Mouse (Mus musculus) central nervous system, embryonic 14 days (tissue): ENCODE measurements around the gene Oprd1. TPM values are rescaled to one million over a fixed set of nuclear protein-coding genes. Genes with fewer than 3 reads are reported as not detected.

Experiments
- polyA plus RNA-seq: library from polyadenylated mRNA; depleted of rRNA; stranded (reverse); fragments of >200 nt; gene quantifications from 2 replicates; pipeline ENCODE4 v1.2.3, GENCODE M21; 2012; rRNA removed

Oprd1 gene
- 0.20 and 0.41 TPM in 2 replicates for polyA plus RNA-seq

DNA sequence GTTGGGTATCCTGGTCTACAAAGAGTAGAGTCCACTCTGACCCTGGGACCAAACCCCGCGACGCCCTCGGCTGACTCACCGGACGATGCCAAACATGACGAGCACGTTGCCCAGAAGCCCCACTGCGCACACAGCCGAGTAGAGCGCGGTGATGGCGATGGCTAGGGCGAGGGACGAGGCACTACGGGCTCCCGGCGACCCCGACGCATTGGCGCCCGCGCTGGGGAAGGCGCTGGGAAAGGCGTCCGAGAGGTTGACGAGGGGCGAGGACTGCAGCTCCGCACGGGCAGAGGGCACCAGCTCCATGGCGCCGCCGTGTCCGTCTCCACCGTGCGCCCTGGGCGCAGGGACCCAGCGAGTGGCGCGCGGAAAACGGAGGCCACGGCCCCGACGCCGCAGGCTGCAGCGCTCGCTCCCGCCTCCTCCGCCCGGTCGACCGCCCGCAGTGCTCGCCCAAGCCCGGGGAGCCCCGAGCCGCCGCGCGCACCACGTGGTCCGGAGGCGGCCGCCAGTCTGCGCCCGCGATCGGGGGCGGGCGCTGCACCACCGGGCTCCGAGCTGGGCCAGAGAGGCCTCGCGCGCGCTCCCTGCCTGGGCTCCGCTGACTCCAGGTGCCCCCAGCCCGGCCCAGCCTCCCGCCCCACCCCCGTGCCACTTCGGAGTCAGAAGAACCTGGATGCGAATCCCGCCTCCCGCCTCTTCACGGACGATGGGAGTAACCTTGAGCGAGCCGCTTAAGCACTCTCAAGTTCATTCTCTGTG lies at the start of gene Oprd1:
TSS of gene Oprd1 (minus strand) at position 407 of the 762 bp plus-strand sequence.

DNA sequence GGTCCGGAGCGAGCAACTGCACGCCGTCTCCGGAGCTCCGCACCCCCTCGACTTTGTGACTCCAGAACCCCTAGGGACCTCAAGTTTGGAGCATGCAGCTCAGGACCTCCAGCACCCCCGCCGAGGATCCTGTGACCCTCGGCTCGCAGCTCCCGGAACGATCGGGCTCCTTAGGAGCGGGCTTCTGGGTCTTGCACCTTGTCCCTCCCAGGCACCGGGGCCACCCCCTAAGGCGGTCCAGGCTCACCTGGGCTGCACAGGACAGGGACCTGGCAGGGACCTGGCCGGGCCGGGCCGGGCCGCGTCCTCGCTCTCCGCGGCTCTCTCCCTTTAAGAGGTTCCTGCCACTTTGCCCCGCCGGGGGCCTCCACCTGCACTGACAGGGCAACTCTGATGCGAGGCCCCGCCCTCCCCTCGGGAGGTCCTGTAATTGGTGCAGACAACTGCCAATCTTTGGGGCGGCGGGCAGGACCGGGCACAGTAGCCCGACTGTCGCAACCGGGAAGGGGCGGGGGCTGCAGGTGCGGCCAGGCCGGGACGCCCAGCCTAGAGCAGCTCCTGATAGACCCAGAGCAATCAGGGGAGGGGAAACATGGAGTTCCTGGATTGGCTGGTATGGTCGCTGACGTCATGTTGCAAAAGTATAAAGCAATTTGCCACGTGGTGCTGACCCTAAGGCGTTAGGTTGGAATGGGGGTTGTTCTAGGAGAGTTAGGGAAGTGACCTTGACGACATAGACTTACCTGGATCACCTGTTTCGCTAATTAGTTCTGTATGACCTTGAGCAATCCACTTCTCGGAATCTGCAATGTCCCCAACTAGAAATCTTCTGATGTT lies 69.1 kb downstream of the Oprd1 start, which contains the start of gene Epb41:
TSS of gene Epb41 (minus strand) at position 389 of the 837 bp plus-strand sequence.

DNA sequence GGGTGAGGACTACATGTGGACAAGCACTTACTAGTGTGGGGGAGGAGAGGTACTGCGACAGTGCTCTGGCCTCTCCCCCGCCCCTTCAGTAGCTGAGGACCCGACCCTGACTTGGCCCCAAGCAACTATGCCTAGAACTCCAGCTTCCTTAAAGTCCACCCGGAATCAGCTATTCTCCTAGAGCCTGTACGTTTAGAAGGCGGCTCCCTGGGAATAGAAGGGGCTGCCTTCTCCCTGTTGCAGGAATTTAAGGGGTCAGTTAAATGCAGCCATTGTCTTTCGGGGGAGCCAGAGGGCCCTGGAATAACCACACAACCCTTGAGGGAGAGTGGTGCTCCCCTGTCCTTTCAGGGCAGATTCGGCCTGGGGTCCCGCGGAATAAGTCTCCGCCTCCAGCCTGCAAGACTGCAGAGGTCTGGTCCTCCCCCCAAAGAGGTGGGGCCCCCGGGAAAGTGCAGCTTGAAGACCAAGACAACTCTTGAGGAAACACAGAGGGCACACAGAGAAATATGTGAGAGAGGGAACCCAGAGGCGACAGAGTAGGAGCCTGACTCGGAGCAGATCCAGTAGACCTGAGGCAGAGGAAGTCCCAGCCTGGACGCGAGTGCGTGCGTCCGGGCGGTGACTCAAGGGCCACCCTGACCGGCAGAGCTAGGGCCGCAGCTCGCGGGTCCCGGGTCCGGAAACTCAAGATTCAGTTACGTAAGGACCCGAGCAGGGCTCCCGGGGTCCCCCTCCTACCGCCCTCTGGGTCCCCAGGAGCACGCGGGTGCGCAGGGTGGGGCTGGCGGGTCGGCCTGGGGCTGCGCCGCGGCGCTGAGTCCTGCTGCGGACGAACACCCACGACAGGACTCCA lies 70.0 kb downstream of the Oprd1 start, which contains the start of gene Gm10300:
TSS of gene Gm10300 (plus strand) at position 621 of the 856 bp plus-strand sequence.

Other genes with a start within 250 kb of the Oprd1 start
- 1.3 and 4.2 TPM in 2 replicates for gene Tmem200b, start 222.7 kb downstream of the Oprd1 start, polyA plus RNA-seq
- 0.04 TPM in 1 of 2 replicates, not detected in the other for gene Gm10300, start 69.8 kb downstream of the Oprd1 start, polyA plus RNA-seq
- 104 and 111 TPM in 2 replicates for gene Epb41, start 69.2 kb downstream of the Oprd1 start, polyA plus RNA-seq
- gene Ythdf2, start 67.8 kb upstream of the Oprd1 start, polyA plus RNA-seq, result 33.8 and 40.8 TPM in 2 replicates
- gene Gmeb1, start 117.1 kb upstream of the Oprd1 start, polyA plus RNA-seq, result 38.4 and 38.6 TPM in 2 replicates
- gene Taf12, start 129.9 kb upstream of the Oprd1 start, polyA plus RNA-seq, result 28.0 and 31.5 TPM in 2 replicates
- 1.0 and 1.3 TPM in 2 replicates for gene Rab42, start 158.9 kb upstream of the Oprd1 start, polyA plus RNA-seq
- 31.8 and 35.1 TPM in 2 replicates for gene Trnau1ap, start 185.1 kb upstream of the Oprd1 start, polyA plus RNA-seq
- gene Rcc1, start 209.1 kb upstream of the Oprd1 start, polyA plus RNA-seq, result 30.0 and 31.2 TPM in 2 replicates